Mouse (Mus musculus): Measurements from ENCODE around the gene Cpxm2. TPM values are rescaled to one million over a fixed set of nuclear protein-coding genes. Genes with fewer than 3 reads are reported as not detected.

The Cpxm2 gene
- polyA plus RNA-seq (2015; fragmentation: Nextera tagmentation; extraction: Ambion mirVana), result 1.3 and 1.4 TPM in 2 replicates

GRCm38 (mm10) chr7:132154368-132154961, at the start of gene Cpxm2:
TSS of gene Cpxm2 (minus strand) at chr7:132154739.
- Histone ChIP-seq H3K9ac (replicated peaks) (peak within 1 kb of the TSS; percentile 51), H3K9me3 (replicated peaks) (no peaks in the 10 kb centered on the region), H3K4me3 (replicated peaks) (peak within 1 kb of the TSS; percentile 36), H3K27ac (replicated peaks) (no peak within 1 kb of the TSS), H3K27me3 (replicated peaks) (peaks cover 22% of the 10 kb centered on the region), H3K4me2 (peak within 1 kb of the TSS; percentile 78), H3K4me1 (peaks cover 38% of the 10 kb centered on the region), H3K36me3 (no peaks in the 10 kb centered on the region)
- 3% methylated on average over 43 of the region's 43 CpGs for WGBS
- no peak for ATAC-seq (ENCODE audit: low FRiP score)

GRCm38 (mm10) chr7:132204073-132204612, 49.6 kb upstream of the Cpxm2 start:
- ATAC-seq (ENCODE audit: low FRiP score), result no peak
- Histone ChIP-seq H3K4me1 (no peaks in the 10 kb centered on the region), H3K4me2 (no peak overlapping the region), H3K27me3 (replicated peaks) (no peaks in the 10 kb centered on the region), H3K9ac (replicated peaks) (no peak overlapping the region), H3K9me3 (replicated peaks) (no peaks in the 10 kb centered on the region), H3K4me3 (replicated peaks) (no peak overlapping the region), H3K27ac (replicated peaks) (no peak overlapping the region), H3K36me3 (no peaks in the 10 kb centered on the region)
- WGBS, result 56% methylated on average over 1 of the region's 1 CpGs

DNA sequence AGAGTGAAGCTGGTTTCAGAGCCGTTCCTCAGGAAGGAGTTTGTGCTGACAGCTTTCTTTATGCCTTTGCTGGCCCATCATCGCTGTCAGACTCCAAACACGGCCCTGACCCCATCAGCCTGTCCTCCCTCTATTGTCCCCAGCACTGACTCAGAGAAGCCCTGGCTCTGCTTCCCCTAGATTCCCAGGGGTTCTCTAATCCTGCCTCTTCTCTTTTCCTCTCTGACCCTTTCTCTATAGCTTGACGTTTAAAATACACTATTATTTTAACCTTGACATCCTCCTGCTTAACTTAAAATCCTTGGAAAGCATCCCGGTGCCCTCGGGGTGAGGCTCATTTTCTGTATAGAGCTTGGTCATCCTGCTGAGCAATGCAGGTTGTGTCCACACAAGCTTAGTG, 45.1 kb upstream of the Cpxm2 start:
- Histone ChIP-seq H3K4me1 (no peaks in the 10 kb centered on the region), H3K9me3 (replicated peaks) (no peaks in the 10 kb centered on the region), H3K36me3 (no peaks in the 10 kb centered on the region), H3K4me2 (no peak overlapping the region), H3K27ac (replicated peaks) (no peak overlapping the region), H3K4me3 (replicated peaks) (no peak overlapping the region), H3K9ac (replicated peaks) (no peak overlapping the region), H3K27me3 (replicated peaks) (no peaks in the 10 kb centered on the region)
- ATAC-seq (ENCODE audit: low FRiP score), result no peak
- 43% methylated on average over 6 of the region's 6 CpGs for WGBS

DNA sequence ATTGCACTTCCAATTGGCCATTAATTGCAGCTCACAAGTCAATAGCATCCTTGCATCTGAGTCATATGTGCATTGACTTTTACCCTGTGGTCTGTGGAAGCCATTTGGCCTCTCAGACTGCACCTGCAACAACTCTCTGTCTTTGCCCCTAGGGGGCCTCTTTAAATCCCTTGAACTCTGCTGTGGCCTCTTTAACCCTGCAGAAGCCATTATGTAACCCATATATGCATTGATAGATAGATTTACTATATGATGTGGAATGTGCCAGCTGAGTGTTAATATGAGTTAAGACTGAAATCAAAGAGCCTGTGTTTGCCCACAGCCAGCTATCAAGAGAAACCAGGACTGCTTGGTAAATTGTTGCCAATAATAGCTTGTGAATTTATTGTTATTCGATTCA, 44.3 kb upstream of the Cpxm2 start:
- Histone ChIP-seq H3K4me3 (replicated peaks) (no peak overlapping the region), H3K27me3 (replicated peaks) (no peaks in the 10 kb centered on the region), H3K27ac (replicated peaks) (no peak overlapping the region), H3K4me1 (no peaks in the 10 kb centered on the region), H3K4me2 (no peak overlapping the region), H3K9me3 (replicated peaks) (no peaks in the 10 kb centered on the region), H3K9ac (replicated peaks) (no peak overlapping the region), H3K36me3 (no peaks in the 10 kb centered on the region)
- 85% methylated on average over 1 of the region's 1 CpGs for WGBS
- no peak for ATAC-seq (ENCODE audit: low FRiP score)

GRCm38 (mm10) chr7:132197817-132198475, 43.4 kb upstream of the Cpxm2 start:
- ATAC-seq (ENCODE audit: low FRiP score), result no peak
- 53% methylated on average over 7 of the region's 7 CpGs for WGBS

DNA sequence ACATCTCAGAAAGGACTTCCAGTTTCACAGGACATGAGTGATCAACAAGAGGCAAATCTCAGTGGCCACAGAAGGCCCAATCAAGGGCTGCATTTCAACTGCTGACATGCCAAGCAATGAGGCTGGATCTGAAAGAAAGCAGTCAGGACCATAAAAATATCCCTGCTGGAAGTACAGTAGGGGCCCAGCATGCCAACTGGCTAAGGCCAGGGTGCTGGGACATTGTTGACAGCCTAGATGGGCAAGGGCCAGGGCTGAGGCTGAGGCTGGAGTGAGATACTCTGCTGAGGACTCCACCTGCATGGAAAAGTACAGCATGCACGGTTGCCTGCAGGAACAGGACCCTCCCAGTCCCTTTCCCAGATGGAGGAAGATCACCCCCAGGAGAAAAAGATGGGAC, 42.0 kb upstream of the Cpxm2 start:
- Histone ChIP-seq H3K4me2 (no peak overlapping the region), H3K27me3 (replicated peaks) (0 out of 2 replicates have a peak, but pooled peaks cover 2% of the 10 kb centered on the region), H3K27ac (replicated peaks) (no peak overlapping the region), H3K9me3 (replicated peaks) (no peaks in the 10 kb centered on the region), H3K9ac (replicated peaks) (no peak overlapping the region), H3K4me1 (no peaks in the 10 kb centered on the region), H3K4me3 (replicated peaks) (no peak overlapping the region), H3K36me3 (no peaks in the 10 kb centered on the region)
- no peak for ATAC-seq (ENCODE audit: low FRiP score)
- 95% methylated on average over 1 of the region's 1 CpGs for WGBS

More at GRCm38 (mm10) chr7:132197817-132198475, 43.4 kb upstream of the Cpxm2 start:
- Histone ChIP-seq H3K4me2 (no peak overlapping the region), H3K36me3 (no peaks in the 10 kb centered on the region), H3K9me3 (replicated peaks) (no peaks in the 10 kb centered on the region), H3K9ac (replicated peaks) (no peak overlapping the region), H3K27me3 (replicated peaks) (no peaks in the 10 kb centered on the region), H3K4me1 (no peaks in the 10 kb centered on the region), H3K27ac (replicated peaks) (no peak overlapping the region), H3K4me3 (replicated peaks) (no peak overlapping the region)

DNA sequence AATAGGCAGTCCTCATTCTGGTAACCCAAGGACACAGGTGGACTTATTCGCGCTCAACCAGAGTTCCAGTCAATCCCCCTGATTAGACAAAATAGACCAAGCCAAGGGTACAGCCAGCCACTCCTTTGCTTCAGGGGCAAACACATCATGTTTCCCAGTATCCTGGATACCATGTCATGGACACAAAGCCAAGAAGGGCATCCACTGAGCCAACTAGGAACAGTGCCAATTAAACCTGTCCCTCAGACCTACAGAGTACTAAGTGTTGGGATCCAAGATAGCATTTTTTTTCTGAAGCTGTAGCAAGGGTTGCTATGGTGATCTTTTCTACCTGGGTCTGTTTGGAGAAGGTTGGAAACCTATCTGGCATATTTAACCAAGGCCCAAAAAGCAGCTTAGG, 39.1 kb upstream of the Cpxm2 start:
- H3K4me1 ChIP-seq, result no peaks in the 10 kb centered on the region
- no peaks in the 10 kb centered on the region for H3K36me3 ChIP-seq
- ATAC-seq (ENCODE audit: low FRiP score), result no peak
- H3K9ac ChIP-seq (replicated peaks), result no peak overlapping the region
- 91% methylated on average over 2 of the region's 2 CpGs for WGBS
- no peak overlapping the region for H3K4me2 ChIP-seq
- no peak overlapping the region for H3K27ac ChIP-seq (replicated peaks)
- no peaks in the 10 kb centered on the region for H3K9me3 ChIP-seq (replicated peaks)
- H3K27me3 ChIP-seq (replicated peaks), result 0 out of 2 replicates have a peak, but pooled peaks cover 2% of the 10 kb centered on the region
- H3K4me3 ChIP-seq (replicated peaks), result no peak overlapping the region

DNA sequence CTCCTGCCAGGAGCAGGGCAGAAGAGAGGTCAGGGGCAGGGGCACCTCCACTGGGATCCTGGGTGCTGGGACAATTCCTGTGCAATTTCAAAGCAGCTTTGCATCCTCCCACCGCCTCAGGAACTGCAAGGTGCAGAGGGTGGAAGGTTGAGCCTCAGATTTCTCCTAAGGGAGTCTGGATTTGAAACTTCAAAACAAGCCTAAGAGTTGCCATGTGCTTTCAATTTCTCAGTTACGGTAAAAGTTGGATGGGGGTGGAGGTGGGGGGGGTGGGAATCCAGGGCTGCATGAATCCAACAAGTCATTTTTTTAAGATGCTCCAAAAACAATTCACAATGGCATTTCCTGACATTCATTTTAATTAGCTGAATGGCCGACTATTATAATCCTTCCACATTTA, 32.9 kb upstream of the Cpxm2 start:
- no peak overlapping the region for H3K27ac ChIP-seq (replicated peaks)
- no peaks in the 10 kb centered on the region for H3K9me3 ChIP-seq (replicated peaks)
- H3K4me1 ChIP-seq, result peaks cover 14% of the 10 kb centered on the region
- H3K4me3 ChIP-seq (replicated peaks), result no peak overlapping the region
- H3K27me3 ChIP-seq (replicated peaks), result 0 out of 2 replicates have a peak, but pooled peaks cover 1% of the 10 kb centered on the region
- H3K4me2 ChIP-seq, result no peak overlapping the region
- WGBS, result 86% methylated on average over 3 of the region's 3 CpGs
- H3K36me3 ChIP-seq, result no peaks in the 10 kb centered on the region
- no peak overlapping the region for H3K9ac ChIP-seq (replicated peaks)
- no peak for ATAC-seq (ENCODE audit: low FRiP score)

DNA sequence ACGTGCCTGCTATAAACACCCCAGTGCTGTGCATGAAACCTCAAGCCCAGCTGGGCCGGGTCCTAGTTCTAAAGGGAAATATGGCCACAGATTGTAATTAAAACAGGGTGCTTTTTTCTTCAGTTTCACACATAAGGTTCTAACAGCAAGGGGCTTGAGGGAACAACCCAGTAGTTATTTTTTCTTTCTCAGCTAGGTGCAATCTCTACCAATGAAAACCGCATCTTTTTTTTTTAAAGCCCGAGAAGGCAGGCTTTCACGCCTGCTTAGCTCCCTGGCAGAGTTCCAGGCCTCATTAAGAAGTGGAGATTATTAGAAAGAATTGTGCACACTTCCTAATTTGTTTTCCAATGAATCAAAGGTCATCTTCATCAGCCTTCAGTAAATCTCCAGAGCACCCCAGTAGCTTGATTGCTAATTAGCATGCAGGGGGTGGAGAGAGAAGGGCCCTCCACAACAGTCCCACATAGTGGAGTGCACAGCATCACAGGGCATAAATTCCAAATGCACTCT, 29.4 kb upstream of the Cpxm2 start:
- Histone ChIP-seq H3K4me3 (replicated peaks) (no peak overlapping the region), H3K27ac (replicated peaks) (peak overlapping the region; percentile 63; the same call in 1 of the 2 replicates), H3K4me2 (no peak overlapping the region), H3K9ac (replicated peaks) (no peak overlapping the region), H3K27me3 (replicated peaks) (no peaks in the 10 kb centered on the region), H3K9me3 (replicated peaks) (no peaks in the 10 kb centered on the region), H3K36me3 (no peaks in the 10 kb centered on the region), H3K4me1 (peaks cover 14% of the 10 kb centered on the region)
- 25% methylated on average over 5 of the region's 5 CpGs for WGBS
- ATAC-seq (ENCODE audit: low FRiP score), result peak; percentile 59; the same call in 1 of the 2 replicates

DNA sequence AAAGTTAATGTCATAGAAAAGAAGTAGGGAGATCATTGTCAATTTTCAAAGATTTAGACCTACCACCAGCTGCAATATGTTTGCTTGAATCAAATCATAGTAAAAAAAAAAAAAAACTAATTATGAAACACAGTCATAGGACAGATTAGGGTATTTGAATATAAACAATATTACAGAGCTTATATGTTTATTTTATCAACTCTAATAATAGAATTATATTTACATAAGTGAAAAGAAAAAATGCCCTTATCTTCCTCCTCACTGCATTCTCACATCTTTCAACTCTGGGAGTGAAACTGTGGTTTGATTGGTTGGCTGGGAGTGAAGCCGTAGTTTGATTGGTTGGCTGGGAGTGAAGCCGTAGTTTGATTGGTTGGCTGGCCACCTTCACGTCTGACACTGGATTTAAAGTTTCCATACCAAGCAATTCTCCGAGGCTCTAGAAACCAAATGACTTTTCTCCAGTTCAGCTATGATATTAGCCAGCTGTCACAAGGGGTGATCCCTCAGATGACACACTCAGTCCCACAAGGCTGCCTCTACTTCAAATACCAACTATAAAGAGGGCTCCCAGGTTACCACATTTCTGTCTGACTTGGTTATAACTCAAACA, 27.2 kb upstream of the Cpxm2 start:
- Histone ChIP-seq H3K36me3 (no peaks in the 10 kb centered on the region), H3K9me3 (replicated peaks) (no peaks in the 10 kb centered on the region), H3K4me2 (no peak overlapping the region), H3K4me3 (replicated peaks) (no peak overlapping the region), H3K4me1 (peaks cover 14% of the 10 kb centered on the region), H3K27ac (replicated peaks) (no peak overlapping the region), H3K9ac (replicated peaks) (no peak overlapping the region), H3K27me3 (replicated peaks) (no peaks in the 10 kb centered on the region)
- 91% methylated on average over 4 of the region's 4 CpGs for WGBS
- no peak for ATAC-seq (ENCODE audit: low FRiP score)

GRCm38 (mm10) chr7:132181042-132181441, 26.5 kb upstream of the Cpxm2 start:
- no peaks in the 10 kb centered on the region for H3K36me3 ChIP-seq
- H3K9ac ChIP-seq (replicated peaks), result no peak overlapping the region
- H3K9me3 ChIP-seq (replicated peaks), result no peaks in the 10 kb centered on the region
- H3K4me1 ChIP-seq, result peaks cover 14% of the 10 kb centered on the region
- no peaks in the 10 kb centered on the region for H3K27me3 ChIP-seq (replicated peaks)
- no peak overlapping the region for H3K27ac ChIP-seq (replicated peaks)
- H3K4me2 ChIP-seq, result no peak overlapping the region
- 98% methylated on average over 3 of the region's 3 CpGs for WGBS
- no peak for ATAC-seq (ENCODE audit: low FRiP score)
- H3K4me3 ChIP-seq (replicated peaks), result no peak overlapping the region
